Mouse (Mus musculus) heart, embryonic 12.5 days (tissue): ENCODE results near the gene Madcam1. TPM values are rescaled to one million over a fixed set of nuclear protein-coding genes. Genes with fewer than 3 reads are reported as not detected.

Experiments
- ATAC-seq: fragments of 200-750 bp; cut with Nextera tagmentation; 2 replicates; pipeline ENCODE4 v1.8.0; 2017; ENCODE audit warnings: moderate TSS enrichment, moderate library complexity; ENCODE audit not compliant: insufficient number of reproducible peaks, low FRiP score
- H3K27ac ChIP-seq: fragments of 300-500 bp; sonication (generic); 2 replicates; pipeline ENCODE4 v1.5.1; 2016; ENCODE audit warnings: mild to moderate bottlenecking, moderate library complexity; ENCODE audit not compliant: poor library complexity, severe bottlenecking
- H3K27me3 ChIP-seq: fragments of 300-500 bp; sonication (generic); replicated peaks from 2 replicates; pipeline ENCODE4 v1.6.1; 2016; ENCODE audit warnings: mild to moderate bottlenecking, moderate library complexity
- H3K36me3 ChIP-seq: fragments of 300-500 bp; sonication (generic); 2 replicates; pipeline ENCODE4 v1.6.1; 2016; ENCODE audit warnings: mild to moderate bottlenecking, moderate library complexity
- H3K4me1 ChIP-seq: fragments of 300-500 bp; sonication (generic); replicated peaks from 2 replicates; pipeline ENCODE4 v1.6.1; 2016; ENCODE audit warnings: mild to moderate bottlenecking
- H3K4me2 ChIP-seq: fragments of 300-500 bp; sonication (generic); 2 replicates; pipeline ENCODE4 v1.6.1; 2016; ENCODE audit warnings: mild to moderate bottlenecking, moderate library complexity
- H3K4me3 ChIP-seq: fragments of 300-500 bp; sonication (generic); 2 replicates; pipeline ENCODE4 v1.5.1; 2016; ENCODE audit warnings: mild to moderate bottlenecking
- H3K9ac ChIP-seq: fragments of 300-500 bp; sonication (generic); 2 replicates; pipeline ENCODE4 v1.6.1; 2016; ENCODE audit warnings: mild to moderate bottlenecking, moderate library complexity
- H3K9me3 ChIP-seq: fragments of 300-500 bp; sonication (generic); replicated peaks from 2 replicates; pipeline ENCODE4 v1.6.1; 2016; ENCODE audit warnings: mild to moderate bottlenecking, moderate library complexity
- WGBS: fragments of 180-500 bp; shearing (Covaris S2); methylation state at CpG from one replicate; pipeline ENCODE4 v1.1.7; 2016; 5-methylcytosine and 5-hydroxymethylcytosine counted together
- polyA plus RNA-seq: library from polyadenylated mRNA; unstranded; fragments of >200 nt; fragmentation: Nextera tagmentation; extraction: Ambion mirVana; gene quantifications from 2 replicates; pipeline ENCODE4 v1.2.1, GENCODE M21; 2016

The Madcam1 gene
- polyA plus RNA-seq: 0.23 and 1.0 TPM in 2 replicates

DNA sequence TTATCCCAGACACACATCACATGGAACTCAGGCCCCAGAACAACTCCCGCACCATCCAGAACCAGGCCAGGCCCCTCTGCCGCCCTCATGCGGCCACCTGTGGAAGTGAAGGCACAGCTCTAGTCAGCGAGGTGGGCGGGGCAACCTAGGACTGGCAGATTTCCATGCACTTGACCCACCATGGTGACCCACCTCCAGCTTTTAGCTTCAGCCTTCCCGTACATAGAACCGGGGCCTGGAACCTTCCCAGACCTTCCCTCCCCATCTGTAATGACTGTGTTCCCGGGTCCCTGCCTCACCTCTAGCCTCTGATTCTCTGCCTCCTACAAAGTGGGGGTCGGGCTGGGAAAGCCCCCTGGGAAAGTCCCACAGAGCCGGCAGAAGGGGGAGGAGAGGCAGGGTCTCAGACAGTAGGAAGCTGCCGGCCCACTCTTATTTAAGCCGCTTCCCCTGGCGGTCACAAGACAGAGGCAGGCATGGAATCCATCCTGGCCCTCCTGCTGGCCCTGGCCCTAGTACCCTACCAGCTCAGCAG is at the start of gene Madcam1:
TSS of gene Madcam1 (plus strand) at position 429 of the 535 bp plus-strand sequence.
- 12% methylated on average over 13 of the region's 13 CpGs for WGBS
- ATAC-seq: no peak
- no peaks in the 10 kb centered on the region for H3K9me3 ChIP-seq

DNA sequence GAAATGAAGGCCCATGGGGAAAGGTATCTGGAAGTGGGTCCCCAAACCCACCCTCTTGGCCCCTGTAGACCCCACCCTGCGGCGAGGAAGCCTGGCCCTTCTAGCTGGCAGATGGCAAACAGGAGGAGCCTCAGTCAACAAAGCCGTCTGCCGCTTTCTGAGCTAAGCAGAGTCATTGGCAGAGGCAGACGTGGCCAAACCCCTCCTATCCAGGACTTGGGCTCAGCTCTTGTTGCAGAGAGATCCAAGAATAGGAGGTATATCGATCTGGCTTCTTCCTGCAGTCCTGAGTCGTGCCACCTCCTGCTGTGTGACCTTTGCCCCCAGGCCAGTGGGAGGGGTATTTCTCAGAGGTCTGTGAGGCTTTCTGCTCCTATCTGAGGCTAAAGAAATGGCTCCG is 48.5 kb upstream of the Madcam1 start:
- no peak overlapping the region for H3K27ac ChIP-seq
- peaks cover 40% of the 10 kb centered on the region for H3K27me3 ChIP-seq
- ATAC-seq: no peak
- no peaks in the 10 kb centered on the region for H3K36me3 ChIP-seq
- WGBS: 17% methylated on average over 8 of the region's 8 CpGs
- H3K4me1 ChIP-seq: peaks cover 21% of the 10 kb centered on the region
- H3K4me2 ChIP-seq: no peak overlapping the region
- no peaks in the 10 kb centered on the region for H3K9me3 ChIP-seq
- no peak overlapping the region for H3K9ac ChIP-seq
- no peak overlapping the region for H3K4me3 ChIP-seq

More for the DNA sequence above, at the start of gene Madcam1:
- Histone ChIP-seq H3K36me3 (no peaks in the 10 kb centered on the region), H3K4me1 (no peaks in the 10 kb centered on the region; the same call in 1 of the 2 replicates), H3K27ac (no peak within 1 kb of the TSS), H3K4me3 (no peak within 1 kb of the TSS), H3K27me3 (peaks cover 14% of the 10 kb centered on the region), H3K9ac (no peak within 1 kb of the TSS), H3K4me2 (no peak within 1 kb of the TSS)

DNA sequence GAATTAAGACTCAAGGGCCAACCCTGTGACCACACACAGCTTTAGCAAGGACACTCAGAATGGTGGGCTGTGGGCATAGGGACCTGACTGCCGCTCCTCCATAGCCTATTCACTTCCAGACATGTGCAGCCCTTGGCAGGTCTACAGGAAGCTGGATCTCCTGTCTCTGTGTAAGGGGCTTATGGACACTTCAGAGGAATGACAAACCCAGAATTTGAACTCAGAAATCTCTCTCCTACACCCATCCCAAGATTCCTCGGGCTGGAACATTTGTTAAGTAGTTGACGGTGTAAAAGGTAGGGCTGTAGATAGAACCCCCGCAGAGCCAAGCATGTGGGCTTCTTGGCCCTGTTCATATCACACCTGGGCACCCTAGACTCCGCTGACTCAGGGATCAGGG is 48.0 kb upstream of the Madcam1 start:
- WGBS: 80% methylated on average over 5 of the region's 5 CpGs

DNA sequence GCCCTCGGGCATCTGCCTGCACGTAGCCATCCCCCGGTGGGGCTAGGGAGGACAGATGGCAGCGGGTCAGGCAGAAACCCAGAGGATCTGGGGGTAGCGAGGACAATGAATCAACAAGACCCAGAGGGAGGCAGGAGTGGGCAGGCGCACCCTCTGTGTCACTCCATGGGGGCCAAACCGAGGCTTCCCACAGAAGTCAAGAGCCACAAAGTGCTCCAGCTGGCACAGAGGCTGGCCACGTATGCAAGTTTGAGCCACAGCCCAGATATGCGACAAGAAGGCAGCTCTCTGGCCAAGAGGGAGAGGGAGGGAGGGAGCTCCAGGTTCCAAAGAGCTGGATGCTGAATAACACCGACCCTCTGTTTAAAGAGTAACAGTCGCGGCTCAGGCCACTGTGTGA is 40.4 kb upstream of the Madcam1 start:
- H3K27me3 ChIP-seq: peaks cover 18% of the 10 kb centered on the region; the same call in 1 of the 2 replicates
- no peaks in the 10 kb centered on the region for H3K9me3 ChIP-seq
- no peak overlapping the region for H3K9ac ChIP-seq
- H3K27ac ChIP-seq: no peak overlapping the region
- 73% methylated on average over 12 of the region's 12 CpGs for WGBS
- H3K36me3 ChIP-seq: no peaks in the 10 kb centered on the region
- H3K4me2 ChIP-seq: no peak overlapping the region
- no peak for ATAC-seq
- H3K4me1 ChIP-seq: no peaks in the 10 kb centered on the region
- H3K4me3 ChIP-seq: no peak overlapping the region

More for the DNA sequence above, 48.0 kb upstream of the Madcam1 start:
- peaks cover 21% of the 10 kb centered on the region for H3K4me1 ChIP-seq
- no peaks in the 10 kb centered on the region for H3K36me3 ChIP-seq
- H3K4me3 ChIP-seq: no peak overlapping the region
- H3K9ac ChIP-seq: no peak overlapping the region
- peaks cover 35% of the 10 kb centered on the region for H3K27me3 ChIP-seq
- no peaks in the 10 kb centered on the region for H3K9me3 ChIP-seq
- no peak overlapping the region for H3K27ac ChIP-seq
- no peak for ATAC-seq
- H3K4me2 ChIP-seq: no peak overlapping the region

DNA sequence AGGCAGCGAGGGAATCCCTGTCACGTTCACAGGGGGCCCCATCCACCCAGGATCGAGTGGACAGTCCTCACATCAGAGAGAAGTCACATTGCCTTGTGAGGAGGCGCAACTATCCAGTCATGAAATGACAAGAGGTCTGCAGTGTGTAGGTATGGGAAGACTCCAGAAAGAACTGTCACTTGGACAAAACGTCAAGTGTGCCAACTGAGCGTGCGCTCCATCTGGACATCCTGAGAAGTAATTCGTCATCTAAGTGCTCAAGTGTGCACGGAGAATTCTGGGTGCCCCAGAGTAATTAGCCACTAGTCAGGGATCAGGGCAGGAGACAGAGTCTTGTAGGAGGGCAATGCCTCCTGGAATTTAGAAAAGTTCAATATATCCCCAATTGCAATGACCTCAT is 39.0 kb upstream of the Madcam1 start:
- no peaks in the 10 kb centered on the region for H3K4me1 ChIP-seq
- no peaks in the 10 kb centered on the region for H3K9me3 ChIP-seq
- H3K36me3 ChIP-seq: no peaks in the 10 kb centered on the region
- no peak overlapping the region for H3K4me3 ChIP-seq
- no peak overlapping the region for H3K9ac ChIP-seq
- no peak for ATAC-seq
- H3K27me3 ChIP-seq: peaks cover 18% of the 10 kb centered on the region; the same call in 1 of the 2 replicates
- H3K27ac ChIP-seq: no peak overlapping the region
- H3K4me2 ChIP-seq: no peak overlapping the region
- 75% methylated on average over 9 of the region's 9 CpGs for WGBS

DNA sequence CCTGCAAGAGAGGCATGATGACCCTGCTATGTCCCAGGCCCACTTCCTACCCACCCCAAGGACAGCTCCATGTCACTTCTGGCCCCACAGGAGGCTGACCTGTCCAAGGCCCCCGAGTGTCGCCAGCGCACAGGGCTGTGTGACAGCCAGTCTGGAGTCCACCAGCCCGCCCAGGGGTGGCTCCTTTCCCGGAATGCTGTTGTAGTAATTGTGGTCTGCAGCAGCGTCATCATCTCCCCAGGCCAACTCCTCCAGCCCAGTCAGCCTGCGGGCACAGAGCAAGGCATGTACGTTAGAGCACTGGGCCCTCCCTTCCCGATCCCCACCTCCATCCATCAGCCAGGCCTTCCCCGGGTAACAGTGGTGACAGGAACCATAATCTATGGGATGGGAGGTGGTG is 38.2 kb upstream of the Madcam1 start:
- ATAC-seq: no peak
- H3K27me3 ChIP-seq: peaks cover 15% of the 10 kb centered on the region; the same call in 1 of the 2 replicates
- H3K4me2 ChIP-seq: no peak overlapping the region
- no peaks in the 10 kb centered on the region for H3K36me3 ChIP-seq
- WGBS: 78% methylated on average over 10 of the region's 10 CpGs
- H3K9ac ChIP-seq: no peak overlapping the region
- no peaks in the 10 kb centered on the region for H3K4me1 ChIP-seq
- no peak overlapping the region for H3K27ac ChIP-seq
- H3K9me3 ChIP-seq: no peaks in the 10 kb centered on the region
- no peak overlapping the region for H3K4me3 ChIP-seq

DNA sequence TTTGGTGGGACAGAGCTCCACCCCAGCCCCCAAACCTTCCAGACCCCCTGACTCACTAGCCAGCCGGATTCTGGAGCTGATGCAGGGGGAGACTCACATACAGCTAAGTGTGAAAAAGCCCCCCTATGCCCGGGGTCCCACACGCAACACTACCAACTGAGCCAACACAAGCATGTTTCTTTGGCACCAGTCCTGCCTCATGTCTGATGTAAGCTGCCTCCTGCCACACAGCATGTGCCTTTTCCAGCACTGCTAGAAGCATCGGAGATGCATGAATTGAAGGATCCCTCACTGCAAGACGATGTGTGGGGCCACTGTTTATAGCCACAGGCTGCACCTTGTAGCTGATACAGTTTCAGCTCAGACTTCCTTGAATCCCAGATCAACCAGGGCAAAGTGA is 36.0 kb upstream of the Madcam1 start:
- Histone ChIP-seq H3K4me2 (no peak overlapping the region), H3K27me3 (peaks cover 11% of the 10 kb centered on the region; the same call in 1 of the 2 replicates), H3K36me3 (no peaks in the 10 kb centered on the region), H3K9me3 (no peaks in the 10 kb centered on the region), H3K9ac (no peak overlapping the region), H3K4me3 (no peak overlapping the region), H3K27ac (no peak overlapping the region), H3K4me1 (no peaks in the 10 kb centered on the region)
- no peak for ATAC-seq
- 79% methylated on average over 5 of the region's 5 CpGs for WGBS

DNA sequence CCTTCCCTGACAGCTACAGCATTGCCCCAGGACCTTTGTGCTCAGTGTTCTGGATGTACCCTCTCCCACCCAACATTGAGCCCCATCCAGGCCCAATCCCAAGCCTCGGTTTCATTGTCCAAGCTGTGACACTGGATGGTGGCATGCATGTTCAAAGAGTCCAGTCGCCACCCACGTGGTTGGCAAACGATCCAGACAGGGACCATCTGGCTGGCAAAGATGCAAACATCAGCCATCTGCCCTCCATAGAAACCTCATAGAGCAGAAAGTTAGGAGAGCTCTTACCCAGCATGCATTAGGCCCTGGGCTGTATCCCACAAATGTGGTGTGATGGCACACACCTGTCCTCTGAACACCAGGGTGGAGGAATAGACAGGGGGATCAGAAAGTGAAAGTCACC is 32.9 kb upstream of the Madcam1 start:
- H3K36me3 ChIP-seq: no peaks in the 10 kb centered on the region
- H3K4me1 ChIP-seq: no peaks in the 10 kb centered on the region
- no peak overlapping the region for H3K27ac ChIP-seq
- no peaks in the 10 kb centered on the region for H3K9me3 ChIP-seq
- H3K9ac ChIP-seq: no peak overlapping the region
- H3K27me3 ChIP-seq: peaks cover 16% of the 10 kb centered on the region; the same call in 1 of the 2 replicates
- H3K4me3 ChIP-seq: no peak overlapping the region
- no peak overlapping the region for H3K4me2 ChIP-seq
- WGBS: 78% methylated on average over 4 of the region's 4 CpGs
- ATAC-seq: no peak

DNA sequence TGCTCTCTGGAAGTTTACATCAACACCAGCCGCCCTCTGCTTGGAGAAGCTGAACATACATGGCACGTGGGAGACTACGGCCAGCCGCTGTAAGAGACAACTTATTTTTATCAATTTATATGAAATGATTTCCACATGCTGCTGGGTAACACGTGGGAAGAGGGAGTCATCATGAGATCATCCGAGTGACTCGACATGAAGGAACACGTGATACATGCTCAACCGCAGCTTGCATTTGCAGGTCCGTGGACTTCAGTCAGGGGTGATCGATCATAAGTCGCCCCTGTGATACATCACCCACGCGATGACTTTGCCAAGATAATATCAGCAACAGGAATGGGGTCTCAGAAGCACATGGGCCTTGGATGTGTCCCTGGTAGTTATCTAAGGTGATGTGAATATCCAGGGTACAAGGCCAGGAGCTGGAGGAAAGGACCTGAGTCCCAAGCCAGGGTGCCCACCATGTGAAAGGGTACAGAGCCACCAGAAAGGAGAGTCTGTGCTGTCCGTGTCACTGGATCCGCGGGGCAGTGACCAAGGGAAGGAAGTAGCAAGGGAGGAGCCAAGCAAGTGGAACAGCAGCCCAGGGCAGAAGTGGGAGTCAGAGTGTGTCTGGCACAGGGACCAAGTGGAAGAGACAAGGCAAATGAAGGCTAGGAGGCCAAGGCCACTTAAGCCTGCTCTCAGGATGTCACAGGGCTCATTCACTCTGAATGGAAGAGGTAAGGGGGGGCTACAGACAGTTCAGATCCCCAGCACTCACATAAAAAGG is 31.2 kb upstream of the Madcam1 start:
- ATAC-seq: no peak

DNA sequence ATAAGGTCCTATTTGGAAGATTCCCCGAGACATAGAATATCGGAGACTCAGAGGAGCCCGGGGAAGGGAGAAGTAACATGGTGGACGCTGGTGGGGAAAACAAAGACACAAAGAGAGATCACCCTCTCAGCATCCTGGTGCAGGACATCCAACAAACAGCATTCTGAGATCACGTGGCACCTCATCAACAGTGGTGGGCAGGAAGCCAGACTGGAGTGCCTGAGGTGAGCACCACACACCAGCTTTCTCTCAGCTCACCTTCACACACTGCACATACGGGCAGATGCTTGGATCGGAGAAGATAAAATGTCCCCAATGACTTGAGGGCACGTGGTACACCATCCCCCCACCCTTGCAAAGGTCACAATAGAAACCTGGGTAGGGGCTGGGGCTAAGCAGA is 28.1 kb upstream of the Madcam1 start:
- WGBS: 82% methylated on average over 8 of the region's 8 CpGs
- Histone ChIP-seq H3K27me3 (peaks cover 61% of the 10 kb centered on the region), H3K9ac (no peak overlapping the region), H3K4me1 (peaks cover 16% of the 10 kb centered on the region), H3K27ac (no peak overlapping the region), H3K4me3 (no peak overlapping the region), H3K36me3 (no peaks in the 10 kb centered on the region), H3K4me2 (no peak overlapping the region), H3K9me3 (no peaks in the 10 kb centered on the region)
- no peak for ATAC-seq

More for the DNA sequence above, 31.2 kb upstream of the Madcam1 start:
- peaks cover 8% of the 10 kb centered on the region for H3K4me1 ChIP-seq
- H3K27ac ChIP-seq: no peak overlapping the region
- 76% methylated on average over 17 of the region's 17 CpGs for WGBS
- H3K36me3 ChIP-seq: no peaks in the 10 kb centered on the region
- H3K27me3 ChIP-seq: peaks cover 34% of the 10 kb centered on the region
- no peak overlapping the region for H3K9ac ChIP-seq
- no peaks in the 10 kb centered on the region for H3K9me3 ChIP-seq
- H3K4me3 ChIP-seq: no peak overlapping the region
- H3K4me2 ChIP-seq: no peak overlapping the region

DNA sequence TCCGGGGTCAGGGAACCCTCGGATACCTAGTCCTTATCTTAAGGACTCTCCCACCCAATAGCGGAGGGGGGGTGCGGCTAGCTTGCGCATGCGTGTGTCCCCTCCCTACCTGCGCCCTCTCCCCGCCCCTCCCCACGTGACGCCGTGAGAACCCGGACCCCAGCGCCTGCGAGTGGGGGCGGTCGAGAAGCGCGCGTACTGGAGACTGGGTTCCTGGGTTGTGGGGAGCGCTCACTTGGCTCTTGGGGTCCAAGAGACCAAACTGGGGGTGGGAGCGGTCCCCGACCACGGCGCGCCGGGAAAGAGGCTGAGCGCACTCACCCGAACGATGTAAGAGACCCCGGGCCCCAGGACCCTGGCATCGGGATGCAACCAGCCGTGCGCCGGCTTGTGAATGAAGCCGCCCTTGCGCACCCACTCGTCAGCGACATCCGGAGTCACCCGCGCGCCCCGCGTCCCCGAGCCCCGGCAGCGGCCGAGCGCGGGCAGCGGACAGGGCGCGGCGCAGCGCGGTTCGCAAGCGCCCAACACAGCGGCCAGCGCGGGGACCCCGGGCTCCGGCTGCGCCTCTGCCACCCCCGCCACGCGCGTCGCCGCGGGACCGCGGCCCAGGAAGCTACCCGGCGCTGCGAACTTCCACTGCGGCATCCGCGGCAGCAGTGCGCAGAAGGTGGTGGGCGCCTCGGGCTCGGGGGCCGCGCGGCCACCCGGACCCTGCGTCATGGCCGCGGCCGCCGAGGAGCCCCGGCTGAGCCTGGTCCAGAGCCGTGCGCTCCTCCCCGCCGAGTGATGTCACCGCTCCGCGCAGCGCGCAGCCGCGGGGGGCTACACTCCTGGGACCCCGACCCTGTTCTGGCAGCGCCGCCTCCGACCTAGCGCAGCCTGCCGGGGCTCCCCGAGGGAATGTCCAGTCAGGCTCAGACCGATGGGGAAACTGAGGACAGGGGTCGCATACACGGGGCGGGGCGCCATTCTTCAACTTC is 26.9 kb upstream of the Madcam1 start, which contains the start of gene Shc2:
TSS of gene Shc2 (minus strand) at position 791 of the 983 bp plus-strand sequence.
- WGBS: 1% methylated on average over 113 of the region's 116 CpGs
- no peak within 1 kb of the TSS for H3K27ac ChIP-seq
- H3K4me2 ChIP-seq: peak within 1 kb of the TSS; percentile 90
- H3K4me3 ChIP-seq: peak within 1 kb of the TSS; percentile 71
- H3K9ac ChIP-seq: peak within 1 kb of the TSS; percentile 73
- H3K36me3 ChIP-seq: no peaks in the 10 kb centered on the region
- 0 out of 2 replicates have a peak, but pooled peaks have one; percentile 38 for ATAC-seq
- peaks cover 61% of the 10 kb centered on the region for H3K27me3 ChIP-seq
- no peaks in the 10 kb centered on the region for H3K9me3 ChIP-seq
- peaks cover 16% of the 10 kb centered on the region for H3K4me1 ChIP-seq
